9 mouse cellular contexts compared by ENCODE assay signal in genomic region chr11:65745707-65746333, GRCm38 (mm10). TPM values are rescaled to one million over a fixed set of nuclear protein-coding genes. Genes with fewer than 3 reads are reported as not detected.
A peak's percentile ranks its signal among the peaks of the same experiment; 100 is the strongest.
DNase-seq lines count a peak whose midpoint lies in the region; ATAC-seq and TF ChIP-seq lines count a peak whose summit lies in the region.
"Had no signal": no experiment of that assay in that cellular context is flagged by ENCODE, and none has a peak within 500 bp of the region (broad histone marks: within the 10 kb centered on the region; RNA-seq: fewer than 3 reads in every experiment).

No protein-coding gene starts in this region.

- H3K4me1 ChIP-seq in forebrain, embryonic 13.5 days = peaks cover 5% of the 10 kb centered on the region
- H3K4me1 ChIP-seq in forebrain, embryonic 11.5 days (replicated peaks; ENCODE audit: control insufficient read depth, insufficient read depth, low read length) = 0 out of 2 replicates have a peak, but pooled peaks cover 2% of the 10 kb centered on the region
- 0 out of 2 replicates have a peak, but pooled peaks cover 7% of the 10 kb centered on the region for H3K4me1 ChIP-seq in forebrain, postnatal 0 days (ENCODE audit: insufficient read depth)

- no peak overlapping the region for H3K4me3 ChIP-seq in forebrain, embryonic 13.5 days
- no peak overlapping the region for H3K4me3 ChIP-seq in forebrain, embryonic 11.5 days (ENCODE audit: low read depth, low read length)
- peak overlapping the region; percentile 22 for H3K4me3 ChIP-seq in forebrain, postnatal 0 days (ENCODE audit: low read depth, low read length)
- H3K4me3 ChIP-seq: kidney, embryonic 15.5 days had no signal

- H3K36me3 ChIP-seq in forebrain, embryonic 13.5 days (ENCODE audit: poor library complexity, severe bottlenecking) = no peaks in the 10 kb centered on the region
- no peaks in the 10 kb centered on the region for H3K36me3 ChIP-seq in forebrain, embryonic 11.5 days (ENCODE audit: control insufficient read depth, insufficient read depth, low read length)
- no peaks in the 10 kb centered on the region for H3K36me3 ChIP-seq in forebrain, postnatal 0 days (ENCODE audit: insufficient read depth)

- TF ChIP-seq CTCF in forebrain, postnatal 0 days (IDR thresholded peaks at IDR 0.05; ENCODE audit: low read depth) = no peak

- H3K9me3 ChIP-seq in forebrain, embryonic 13.5 days (replicated peaks) = no peaks in the 10 kb centered on the region
- H3K9me3 ChIP-seq in forebrain, embryonic 11.5 days (ENCODE audit: control insufficient read depth, low read length) = no peaks in the 10 kb centered on the region
- no peaks in the 10 kb centered on the region for H3K9me3 ChIP-seq in forebrain, postnatal 0 days (ENCODE audit: low read length)
- H3K9me3 ChIP-seq: kidney, embryonic 15.5 days had no signal

- intact Hi-C loops in left cerebral cortex, postnatal 14 days (cut with DNase I) = no loop called here

- peak; percentile 67; the same call in 1 of the 2 replicates for ATAC-seq in forebrain, embryonic 13.5 days
- ATAC-seq in forebrain, embryonic 11.5 days (replicated peaks; ENCODE audit: low FRiP score) = no peak
- ATAC-seq in forebrain, postnatal 0 days = peak; percentile 97

- H3K27me3 ChIP-seq in forebrain, embryonic 13.5 days = no peaks in the 10 kb centered on the region
- H3K27me3 ChIP-seq in forebrain, embryonic 11.5 days (ENCODE audit: control insufficient read depth, insufficient read depth, low read length) = no peaks in the 10 kb centered on the region
- no peaks in the 10 kb centered on the region for H3K27me3 ChIP-seq in forebrain, postnatal 0 days (ENCODE audit: insufficient read depth, low read length)
- H3K27me3 ChIP-seq: kidney, embryonic 15.5 days had no signal

- no peak overlapping the region for H3K9ac ChIP-seq in forebrain, embryonic 13.5 days
- H3K9ac ChIP-seq in forebrain, embryonic 11.5 days (ENCODE audit: low read length) = no peak overlapping the region
- H3K9ac ChIP-seq in forebrain, postnatal 0 days = peak overlapping the region; percentile 37; the same call in 1 of the 2 replicates
- H3K9ac ChIP-seq: kidney, embryonic 15.5 days had no signal

- DNase-seq in forebrain, embryonic 11.5 days (ENCODE audit: low spot score) = no peak
- peak; percentile 29 for DNase-seq in MN1 (ENCODE audit: low spot score)
- peak; percentile 85 for DNase-seq in forebrain, postnatal 0 days
- DNase-seq in left cerebral cortex, postnatal 14 days (ENCODE audit: low spot score in 2 of 2) = peak; percentile 61 to 87
- DNase-seq in B cell, adult 2 months = no peak
- DNase-seq in urinary bladder, postnatal 10 days (ENCODE audit: low spot score) = no peak
- DNase-seq in gastrocnemius, adult 18-20 months (ENCODE audit: low spot score) = no peak

- 76% methylated on average over 8 of the region's 8 CpGs for WGBS in forebrain, embryonic 13.5 days
- 87% methylated on average over 8 of the region's 8 CpGs for WGBS in forebrain, embryonic 11.5 days
- 42% methylated on average over 8 of the region's 8 CpGs for WGBS in forebrain, postnatal 0 days

- peak overlapping the region; percentile 55; the same call in 1 of the 2 replicates for H3K27ac ChIP-seq in forebrain, embryonic 13.5 days
- H3K27ac ChIP-seq in forebrain, embryonic 11.5 days (ENCODE audit: low read depth, low read length) = no peak overlapping the region
- peak overlapping the region; percentile 74 for H3K27ac ChIP-seq in forebrain, postnatal 0 days (ENCODE audit: low read depth, low read length)
- H3K27ac ChIP-seq: kidney, embryonic 15.5 days had no signal

- H3K4me2 ChIP-seq in forebrain, embryonic 13.5 days = no peak overlapping the region
- no peak overlapping the region for H3K4me2 ChIP-seq in forebrain, embryonic 11.5 days (ENCODE audit: low read depth, low read length, severe bottlenecking)
- peak overlapping the region; percentile 32 for H3K4me2 ChIP-seq in forebrain, postnatal 0 days (ENCODE audit: low read depth)
- H3K4me2 ChIP-seq: kidney, embryonic 15.5 days had no signal

RNA-seq across cellular contexts. Expression of gene Map2k4, which starts 42.3 kb away (rescaled TPM):
- polyA plus RNA-seq in forebrain, embryonic 13.5 days (2015; fragmentation: Nextera tagmentation; extraction: Ambion mirVana) = 65.2 and 72.3 TPM in 2 replicates
- 73.7 and 75.0 TPM in 2 replicates for polyA plus RNA-seq in forebrain, embryonic 11.5 days (2014; fragmentation: Nextera tagmentation; extraction: Ambion mirVana)
- total RNA-seq in forebrain, postnatal 0 days (2014; rRNA removed) = 153 and 157 TPM in 2 replicates
- 83.5 and 111 TPM in 2 replicates for polyA plus RNA-seq in forebrain, postnatal 0 days (2015; fragmentation: Nextera tagmentation; extraction: Ambion mirVana)
- 100 to 1,000 TPM; 201 to 202 TPM for total RNA-seq in left cerebral cortex, postnatal 14 days (2021)
- 10 to 100 TPM; 60.9 to 66.9 TPM for total RNA-seq in gastrocnemius, adult 18-20 months (2021)

Comparison
In these comparisons a context has a peak if more than half of its experiments do, and no peak if none do; other contexts are left out.
1. DNase-seq: peak in MN1 (single experiment), forebrain, postnatal 0 days (single experiment) and left cerebral cortex, postnatal 14 days (2 of 2); none in forebrain, embryonic 11.5 days (single experiment), B cell, adult 2 months (0 of 2), urinary bladder, postnatal 10 days (single experiment) and gastrocnemius, adult 18-20 months (single experiment).